Mouse (Mus musculus) heart, adult 2 months (tissue): ENCODE results near the gene Folr2. TPM values are rescaled to one million over a fixed set of nuclear protein-coding genes. Genes with fewer than 3 reads are reported as not detected.

ENCODE experiments used
- DNase-seq, 2 experiments: peaks; one replicate each; pipeline ENCODE4 v3.0.0; 2021
- H3K27ac ChIP-seq: fragments of 200-600 bp; 2 replicates; pipeline ENCODE4 v1.8.1; 2022
- H3K27me3 ChIP-seq: fragments of 200-500 bp; 2 replicates; pipeline ENCODE4 v1.6.1; 2012; ENCODE audit warnings: mild to moderate bottlenecking, low read length, inconsistent platforms, mixed read lengths; ENCODE audit not compliant: control insufficient read depth, insufficient read depth
- H3K36me3 ChIP-seq: fragments of 200-500 bp; 2 replicates; pipeline ENCODE4 v1.6.1; 2012; ENCODE audit warnings: low read length, inconsistent platforms; ENCODE audit not compliant: control insufficient read depth, insufficient read depth
- H3K4me1 ChIP-seq: fragments of 200-500 bp; 2 replicates; pipeline ENCODE4 v1.6.1; 2011; ENCODE audit warnings: low read length; ENCODE audit not compliant: control insufficient read depth, insufficient read depth
- H3K4me3 ChIP-seq: fragments of 200-600 bp; 2 replicates; pipeline ENCODE4 v1.8.1; 2022
- H3K79me2 ChIP-seq: fragments of 200-500 bp; replicated peaks from 2 replicates; pipeline ENCODE4 v1.6.1; 2012; ENCODE audit warnings: mild to moderate bottlenecking, inconsistent platforms, low read length, moderate library complexity, mixed read lengths; ENCODE audit not compliant: control insufficient read depth, insufficient read depth
- H3K9ac ChIP-seq: fragments of 200-500 bp; 2 replicates; pipeline ENCODE4 v1.6.1; 2012; ENCODE audit warnings: low read depth, mild to moderate bottlenecking, control low read depth, inconsistent platforms, low read length, mixed read lengths
- CTCF ChIP-seq: fragments of 200-600 bp; IDR thresholded peaks from 2 replicates; pipeline ENCODE4 v1.8.1; 2022; ENCODE audit warnings: antibody characterized with exemption, mild to moderate bottlenecking, moderate library complexity
- EP300 ChIP-seq: fragments of 200-500 bp; IDR thresholded peaks from 2 replicates; pipeline ENCODE4 v1.6.1; 2011; ENCODE audit warnings: low read depth, low read length, control low read depth; ENCODE audit not compliant: insufficient read depth
- POLR2A ChIP-seq: fragments of 200-500 bp; IDR thresholded peaks from 2 replicates; pipeline ENCODE4 v1.6.1; 2011; ENCODE audit warnings: mild to moderate bottlenecking, low read depth, low read length, control low read depth; ENCODE audit not compliant: insufficient read depth
- WGBS: fragments of 180-500 bp; shearing (Covaris S2); methylation state at CpG from one replicate; pipeline ENCODE4 v1.1.7; 2018; 5-methylcytosine and 5-hydroxymethylcytosine counted together
- intact Hi-C: fragments of 180-260 bp; cut with DNase I; formaldehyde crosslinking; loops from one replicate; pipeline ENCODE4 v1.15.1; 2025
- long read RNA-seq: library from polyadenylated mRNA; stranded (forward); transcript quantifications from one replicate; pipeline ENCODE4 v2.0.0, GENCODE M21; 2021
- polyA plus RNA-seq: library from polyadenylated mRNA; depleted of rRNA; stranded (reverse); fragments of >200 nt; gene quantifications from 2 replicates; pipeline ENCODE4 v1.2.3, GENCODE M21; 2012; rRNA removed
- total RNA-seq, 2 experiments: library from RNA; stranded (reverse); gene quantifications; 2 replicates each; pipeline ENCODE4 v1.2.3; 2021

Folr2 gene
- total RNA-seq, result 1 to 10 TPM; 5.2 to 6.0 TPM
- 23.1 and 29.8 TPM in 2 replicates for polyA plus RNA-seq
- long read RNA-seq, transcript Folr2-201 (5 exons, 1,067 nt), result major isoform, 5 of 6 reads
- long read RNA-seq, partial matches to known transcripts, result 0 of 6 reads
- long read RNA-seq, other reads (novel, unspliced or antisense), result 1 of 6 reads

DNA sequence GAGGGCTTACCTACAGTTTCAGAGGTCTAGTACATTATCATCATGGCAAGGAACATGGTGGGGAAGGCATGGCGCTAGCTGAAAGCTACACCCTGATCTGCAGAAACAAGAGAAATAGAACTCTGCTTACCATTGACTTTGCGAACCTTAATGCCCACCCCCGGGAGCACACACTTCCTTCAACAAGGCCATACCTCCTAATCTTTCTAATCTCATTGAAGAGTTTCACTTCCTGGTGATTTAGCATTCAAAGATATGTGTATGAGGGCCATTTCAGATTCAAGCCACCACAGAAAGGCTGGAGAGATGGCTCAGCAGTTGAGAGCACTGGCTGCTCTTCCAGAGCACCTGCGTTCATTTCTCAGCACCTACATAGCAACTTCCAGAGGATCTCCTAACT, at the start of gene Folr2:
TSS of gene Folr2 (minus strand) at position 101 of the 400 bp plus-strand sequence.
- no peak within 1 kb of the TSS for H3K4me3 ChIP-seq
- no peaks in the 10 kb centered on the region for H3K79me2 ChIP-seq
- H3K9ac ChIP-seq, result no peak within 1 kb of the TSS
- intact Hi-C loops, result no loop called here
- H3K36me3 ChIP-seq, result no peaks in the 10 kb centered on the region
- DNase-seq, result no peak
- peaks cover 2% of the 10 kb centered on the region; the same call in 1 of the 2 replicates for H3K4me1 ChIP-seq
- 91% methylated on average over 4 of the region's 4 CpGs for WGBS
- H3K27ac ChIP-seq, result no peak within 1 kb of the TSS
- TF ChIP-seq POLR2A, result no peak
- no peak for TF ChIP-seq EP300
- no peak for TF ChIP-seq CTCF
- no peaks in the 10 kb centered on the region for H3K27me3 ChIP-seq

DNA sequence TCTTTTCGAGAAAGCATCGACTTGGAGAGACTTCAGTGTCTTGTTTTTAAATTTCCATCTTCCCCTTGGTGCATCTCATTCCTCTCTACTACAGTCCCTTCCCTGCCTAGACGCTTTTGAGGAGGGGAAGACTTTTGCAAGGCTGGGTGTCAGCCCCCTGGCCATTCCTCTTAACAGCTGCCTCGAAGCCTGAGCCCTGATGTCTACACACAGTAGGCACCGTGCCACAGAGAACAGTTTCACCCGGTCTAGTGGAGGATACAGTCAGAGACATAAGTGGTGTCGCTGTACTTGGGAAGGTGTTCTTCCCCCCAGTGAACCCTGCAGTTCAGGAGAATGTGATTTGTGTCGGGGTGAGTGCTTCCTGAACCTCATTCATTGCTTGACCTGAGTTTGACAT, 49.7 kb upstream of the Folr2 start:
- WGBS, result 26% methylated on average over 8 of the region's 8 CpGs
- intact Hi-C loops, result loop anchor here (2.0 to 10.0 kb wide), 2 partner anchors 62 to 602 kb away; partner anchors contain the start of gene Atg16l2
- H3K36me3 ChIP-seq, result no peaks in the 10 kb centered on the region
- DNase-seq, result peak in 1 of 2 experiments; percentile 29
- peak overlapping the region; percentile 88 for H3K9ac ChIP-seq
- H3K27me3 ChIP-seq, result no peaks in the 10 kb centered on the region
- peaks cover 7% of the 10 kb centered on the region for H3K4me1 ChIP-seq
- no peak overlapping the region; the same call in 1 of the 2 replicates for H3K27ac ChIP-seq
- TF ChIP-seq CTCF (no peak), POLR2A (no peak), EP300 (no peak)
- peak overlapping the region; percentile 99 for H3K4me3 ChIP-seq
- H3K79me2 ChIP-seq, result peaks cover 2% of the 10 kb centered on the region; the same call in 1 of the 2 replicates

DNA sequence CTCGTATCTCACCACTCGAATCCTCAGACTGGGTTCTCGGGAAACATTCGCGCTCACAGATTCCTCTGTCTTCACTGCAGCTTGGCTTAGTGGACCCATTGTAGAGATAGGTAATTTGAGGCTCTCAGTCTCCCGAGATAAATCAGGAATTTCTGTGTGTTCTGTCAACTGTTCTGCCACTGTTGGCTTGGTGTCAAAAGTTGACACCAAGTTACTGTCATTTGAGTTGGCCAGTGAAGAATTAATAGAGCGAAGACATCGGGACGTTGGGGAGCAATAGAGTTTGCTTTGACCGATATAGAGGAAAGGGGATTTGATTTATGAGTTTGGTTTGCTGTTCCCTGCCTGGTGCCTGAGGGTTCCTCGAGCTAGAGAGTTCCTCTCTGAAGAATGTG, 49.3 kb upstream of the Folr2 start, which contains the start of gene Tomt:
TSS of gene Tomt (minus strand) at position 73 of the 395 bp plus-strand sequence.
- intact Hi-C loops, result loop anchor here (2.0 to 10.0 kb wide), 2 partner anchors 63 to 601 kb away; partner anchors contain the start of gene Atg16l2
- TF ChIP-seq POLR2A, result no peak
- no peak for TF ChIP-seq EP300
- no peak for TF ChIP-seq CTCF

DNA sequence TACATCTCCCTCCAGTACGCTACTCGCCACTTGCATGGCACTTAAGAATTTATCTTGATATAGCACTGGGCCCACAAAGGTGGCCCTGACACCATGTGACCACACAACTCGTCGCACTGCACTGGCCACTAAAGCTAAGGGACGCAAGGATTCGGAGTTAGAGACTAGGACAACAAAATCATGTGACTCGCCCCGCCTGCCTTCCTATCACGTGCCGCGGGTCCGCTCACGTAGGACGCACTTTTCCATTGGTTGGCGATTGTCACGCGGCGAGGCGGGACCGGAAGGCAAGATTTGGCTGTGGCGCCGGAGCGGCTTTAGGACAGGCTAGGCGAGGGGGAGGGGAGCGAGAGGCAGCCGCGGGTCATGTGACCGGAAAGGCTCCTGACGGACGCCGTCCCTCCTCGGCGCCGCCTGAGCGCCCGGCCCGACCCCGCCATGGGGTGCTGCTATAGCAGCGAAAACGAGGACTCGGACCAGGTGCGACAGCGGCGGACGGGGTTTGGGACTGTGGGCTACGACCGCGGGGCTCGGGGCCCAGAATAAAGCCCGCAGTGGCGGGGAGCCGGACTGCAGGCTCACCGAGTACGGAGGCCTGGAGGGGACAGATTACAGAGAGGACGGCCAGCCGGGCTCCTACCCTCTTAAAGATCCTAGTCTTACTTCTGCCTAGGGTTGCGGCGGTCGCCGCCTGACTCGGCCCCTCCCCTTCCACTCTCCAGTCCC, 48.7 kb upstream of the Folr2 start, which contains the start of gene Lamtor1:
TSS of gene Lamtor1 (plus strand) at position 344 of the 726 bp plus-strand sequence.
- H3K4me3 ChIP-seq, result peak within 1 kb of the TSS; percentile 99
- H3K4me1 ChIP-seq, result peaks cover 7% of the 10 kb centered on the region
- no peaks in the 10 kb centered on the region for H3K36me3 ChIP-seq
- H3K9ac ChIP-seq, result peak within 1 kb of the TSS; percentile 88
- H3K27ac ChIP-seq, result peak within 1 kb of the TSS; percentile 98
- peak; percentile 99 to 100 for DNase-seq
- no peaks in the 10 kb centered on the region for H3K27me3 ChIP-seq
- intact Hi-C loops, result loop anchor here (1.0 to 10.0 kb wide), 3 partner anchors 8 to 601 kb away; partner anchors contain the start of gene Atg16l2
- under 1% methylated on average over 61 of the region's 61 CpGs for WGBS
- peak; percentile 95 for TF ChIP-seq EP300
- TF ChIP-seq CTCF, result peak; percentile 34
- TF ChIP-seq POLR2A, result peak; percentile 99
- H3K79me2 ChIP-seq, result peaks cover 2% of the 10 kb centered on the region; the same call in 1 of the 2 replicates

More for the DNA sequence above, 49.3 kb upstream of the Folr2 start, which contains the start of gene Tomt:
- peak within 1 kb of the TSS; percentile 99 for H3K4me3 ChIP-seq
- DNase-seq, result no peak
- WGBS, result 4% methylated on average over 11 of the region's 11 CpGs
- peak within 1 kb of the TSS; percentile 98 for H3K27ac ChIP-seq
- no peaks in the 10 kb centered on the region for H3K36me3 ChIP-seq
- H3K4me1 ChIP-seq, result peaks cover 7% of the 10 kb centered on the region
- H3K79me2 ChIP-seq, result peaks cover 2% of the 10 kb centered on the region; the same call in 1 of the 2 replicates
- H3K9ac ChIP-seq, result peak within 1 kb of the TSS; percentile 88
- H3K27me3 ChIP-seq, result no peaks in the 10 kb centered on the region

DNA sequence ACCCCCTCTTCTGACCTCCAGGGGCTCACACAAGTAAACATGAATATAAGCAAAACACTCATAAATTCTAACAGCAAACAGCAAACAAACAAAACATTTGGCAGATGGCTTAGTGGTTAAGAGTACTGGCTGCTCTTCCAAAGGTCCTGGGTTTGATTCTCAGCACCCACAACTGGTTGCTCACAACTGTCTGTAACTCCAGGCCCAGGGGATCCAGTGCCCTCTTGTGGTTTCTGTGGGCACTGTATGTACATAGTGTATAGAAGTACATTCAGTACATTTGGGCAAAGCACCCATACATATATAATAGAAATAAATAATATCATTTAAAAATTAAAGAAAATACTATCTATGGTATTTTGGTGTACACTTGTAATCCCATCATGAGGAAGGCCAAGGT, 45.9 kb upstream of the Folr2 start:
- peaks cover 2% of the 10 kb centered on the region; the same call in 1 of the 2 replicates for H3K79me2 ChIP-seq
- intact Hi-C loops, result loop anchor here (10.0 kb wide), 1 partner anchor 598 kb away; the partner anchor contains the start of gene Atg16l2
- H3K27ac ChIP-seq, result no peak overlapping the region
- H3K27me3 ChIP-seq, result no peaks in the 10 kb centered on the region
- H3K4me1 ChIP-seq, result peaks cover 3% of the 10 kb centered on the region
- H3K36me3 ChIP-seq, result no peaks in the 10 kb centered on the region
- TF ChIP-seq CTCF, result peak; percentile 27; the same call in 1 of the 2 replicates
- no peak for TF ChIP-seq POLR2A
- H3K9ac ChIP-seq, result no peak overlapping the region
- no peak overlapping the region for H3K4me3 ChIP-seq
- DNase-seq, result no peak

DNA sequence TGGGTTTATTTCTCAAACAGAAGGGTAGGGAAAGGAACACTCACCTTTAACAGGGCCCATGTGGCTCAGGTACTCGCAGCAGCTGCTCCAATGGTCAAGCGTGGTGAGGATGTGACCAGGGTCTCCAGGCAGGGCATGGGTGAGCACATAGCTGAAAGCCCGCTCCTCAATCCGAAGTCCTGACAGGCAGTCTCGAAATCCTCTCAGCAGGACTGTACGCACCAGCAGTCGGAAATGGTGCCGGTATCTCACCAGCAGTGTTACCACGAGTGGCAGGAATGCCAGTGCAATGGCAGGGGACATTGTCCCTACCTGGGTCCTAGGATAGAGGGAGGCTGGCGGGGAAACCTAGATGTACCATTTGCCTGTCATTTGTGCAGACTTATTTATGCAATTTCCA, 45.0 kb upstream of the Folr2 start:
- no peaks in the 10 kb centered on the region for H3K36me3 ChIP-seq
- peaks cover 2% of the 10 kb centered on the region; the same call in 1 of the 2 replicates for H3K79me2 ChIP-seq
- no peaks in the 10 kb centered on the region for H3K27me3 ChIP-seq
- H3K27ac ChIP-seq, result no peak overlapping the region
- WGBS, result 93% methylated on average over 10 of the region's 10 CpGs
- H3K4me3 ChIP-seq, result no peak overlapping the region
- intact Hi-C loops, result loop anchor here (10.0 kb wide), 1 partner anchor 597 kb away; the partner anchor contains the start of gene Atg16l2
- H3K9ac ChIP-seq, result no peak overlapping the region
- H3K4me1 ChIP-seq, result peaks cover 5% of the 10 kb centered on the region
- no peak for TF ChIP-seq EP300
- TF ChIP-seq POLR2A, result no peak
- no peak for TF ChIP-seq CTCF
- no peak for DNase-seq
